Mouse (Mus musculus) cortical plate, adult 2 months (tissue): Measurements from ENCODE around the gene Erlin1. TPM values are rescaled to one million over a fixed set of nuclear protein-coding genes. Genes with fewer than 3 reads are reported as not detected.

Source experiments
- H3K27ac ChIP-seq: fragments of 200-500 bp; 2 replicates; pipeline ENCODE4 v1.5.1; 2012; ENCODE audit warnings: low read length, control low read depth, inconsistent platforms; ENCODE audit not compliant: insufficient read depth
- H3K4me1 ChIP-seq: fragments of 200-500 bp; 2 replicates; pipeline ENCODE4 v1.6.1; 2011; ENCODE audit warnings: low read length; ENCODE audit not compliant: control insufficient read depth, insufficient read depth
- H3K4me3 ChIP-seq: fragments of 200-500 bp; 2 replicates; pipeline ENCODE4 v1.5.1; 2011; ENCODE audit warnings: mild to moderate bottlenecking, low read length, control low read depth; ENCODE audit not compliant: insufficient read depth
- CTCF ChIP-seq: fragments of 200-500 bp; IDR thresholded peaks from 2 replicates; pipeline ENCODE4 v1.5.1; 2011; ENCODE audit warnings: mild to moderate bottlenecking, control low read depth, low read length; ENCODE audit not compliant: insufficient read depth; ENCODE audit errors: extremely low read depth
- POLR2A ChIP-seq: fragments of 200-500 bp; IDR thresholded peaks from 2 replicates; pipeline ENCODE4 v1.6.1; 2011; ENCODE audit warnings: mild to moderate bottlenecking, low read length, control low read depth; ENCODE audit not compliant: insufficient read depth; ENCODE audit errors: extremely low read depth
- polyA plus RNA-seq: library from polyadenylated mRNA; depleted of rRNA; stranded (reverse); fragments of >200 nt; gene quantifications from 2 replicates; pipeline ENCODE4 v1.2.3, GENCODE M21; 2012

Gene Erlin1
- polyA plus RNA-seq, 1 experiment = 17.2 TPM

DNA sequence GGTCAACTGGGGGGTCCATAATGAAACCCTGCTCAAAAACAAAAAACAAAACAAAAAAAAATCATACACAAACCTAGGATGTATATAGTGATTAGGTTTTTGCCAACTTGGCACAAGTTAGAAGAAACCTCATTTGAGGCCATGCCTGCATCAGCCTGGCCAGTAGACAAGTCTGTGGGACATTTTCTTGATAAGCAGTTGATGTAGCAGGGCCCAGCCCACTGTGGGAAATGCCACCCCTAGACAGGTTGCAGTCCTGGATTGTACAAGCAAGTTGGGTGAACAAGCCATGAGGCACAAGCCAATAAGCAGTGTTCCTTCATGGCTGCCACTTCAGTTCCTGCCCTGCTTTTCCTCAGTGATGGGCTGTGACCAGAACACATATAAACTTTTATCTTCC, 31.3 kb upstream of the Erlin1 start:
- no peak for TF ChIP-seq CTCF
- no peak for TF ChIP-seq POLR2A
- Histone ChIP-seq H3K4me1 (peaks cover 2% of the 10 kb centered on the region; the same call in 1 of the 2 replicates), H3K27ac (no peak overlapping the region), H3K4me3 (no peak overlapping the region)

DNA sequence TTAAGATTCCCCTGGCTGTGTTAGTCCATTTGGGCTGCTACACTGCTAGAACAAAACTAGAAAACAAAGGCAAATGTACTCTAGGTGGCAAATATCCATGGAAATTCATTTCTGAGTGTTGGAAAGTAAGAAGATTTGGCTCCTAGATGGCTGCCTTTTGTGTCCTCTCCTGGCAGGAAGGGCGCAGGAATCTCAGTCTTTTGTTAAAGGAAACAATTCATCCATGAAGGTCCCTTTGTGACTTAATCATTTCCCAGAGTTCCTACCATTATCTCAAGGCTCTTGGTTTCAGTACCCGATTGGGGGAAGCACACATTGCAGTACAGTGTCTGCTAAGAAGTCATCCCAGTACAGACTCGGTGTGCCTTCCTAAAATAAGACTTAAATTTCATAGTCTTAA, 16.7 kb upstream of the Erlin1 start:
- H3K27ac ChIP-seq = no peak overlapping the region
- no peak overlapping the region for H3K4me3 ChIP-seq
- H3K4me1 ChIP-seq = no peaks in the 10 kb centered on the region
- TF ChIP-seq POLR2A (no peak), CTCF (no peak)

DNA sequence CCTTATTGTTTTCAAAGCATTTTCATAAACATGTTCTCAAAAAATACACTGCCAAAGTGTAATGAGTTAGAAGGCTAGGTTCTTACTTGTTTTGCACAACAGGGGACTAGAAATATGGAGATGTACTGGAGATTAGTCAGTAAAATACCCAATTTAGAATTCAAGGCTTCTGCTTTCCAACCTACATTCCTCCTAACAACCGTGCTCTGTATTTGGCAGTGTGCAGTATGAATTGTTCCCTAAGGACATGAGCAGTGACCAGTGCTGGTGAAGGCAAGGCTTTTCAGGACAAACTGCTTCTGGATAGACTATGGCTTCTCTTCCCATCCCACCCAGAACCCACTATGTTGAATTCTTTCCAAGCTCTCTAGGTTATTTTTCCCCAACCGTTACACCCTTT, 11.3 kb upstream of the Erlin1 start:
- TF ChIP-seq POLR2A (no peak), CTCF (no peak)
- no peaks in the 10 kb centered on the region for H3K4me1 ChIP-seq
- no peak overlapping the region for H3K27ac ChIP-seq
- H3K4me3 ChIP-seq = no peak overlapping the region

DNA sequence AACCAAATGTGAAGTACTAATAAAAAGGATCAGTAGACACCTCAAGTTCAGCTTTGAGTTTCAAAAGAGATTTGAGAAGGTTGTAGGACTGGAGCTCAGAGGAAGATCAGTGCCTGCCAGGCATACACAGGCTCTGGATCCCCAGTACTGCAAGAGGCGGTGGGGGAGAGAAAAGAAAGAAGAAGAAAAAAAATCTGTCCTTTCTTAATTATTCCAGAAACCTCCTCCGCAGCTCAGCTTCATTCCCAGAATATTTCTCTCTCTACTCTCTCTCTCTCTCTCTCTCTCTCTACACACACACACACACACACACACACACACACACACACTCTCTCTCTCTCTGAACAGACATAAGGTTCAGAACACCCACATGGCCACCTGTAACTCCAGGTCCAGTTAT, 10.4 kb upstream of the Erlin1 start:
- no peaks in the 10 kb centered on the region for H3K4me1 ChIP-seq
- H3K4me3 ChIP-seq = no peak overlapping the region
- TF ChIP-seq POLR2A (no peak), CTCF (no peak)
- H3K27ac ChIP-seq = no peak overlapping the region

DNA sequence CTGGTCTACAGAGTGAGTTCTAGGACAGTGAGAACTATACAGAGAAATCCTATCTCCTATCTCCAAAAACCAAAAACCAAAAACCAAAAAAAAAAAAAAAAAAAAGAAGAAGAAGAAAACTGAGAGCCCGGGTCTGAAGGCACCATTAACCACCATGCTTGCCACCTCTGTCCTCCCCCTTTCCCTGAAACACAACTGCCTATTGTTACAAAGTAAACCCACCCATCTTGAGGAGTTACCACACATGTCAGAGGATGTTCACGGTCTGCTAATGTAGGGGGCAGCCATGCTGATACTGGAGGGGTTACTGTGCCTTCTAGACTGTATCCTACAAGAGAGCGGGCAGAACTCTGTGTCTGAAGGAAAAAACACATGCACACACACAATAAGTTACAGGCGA, 7.4 kb upstream of the Erlin1 start:
- TF ChIP-seq CTCF (no peak), POLR2A (no peak)
- no peaks in the 10 kb centered on the region for H3K4me1 ChIP-seq
- H3K27ac ChIP-seq = no peak overlapping the region
- no peak overlapping the region for H3K4me3 ChIP-seq

DNA sequence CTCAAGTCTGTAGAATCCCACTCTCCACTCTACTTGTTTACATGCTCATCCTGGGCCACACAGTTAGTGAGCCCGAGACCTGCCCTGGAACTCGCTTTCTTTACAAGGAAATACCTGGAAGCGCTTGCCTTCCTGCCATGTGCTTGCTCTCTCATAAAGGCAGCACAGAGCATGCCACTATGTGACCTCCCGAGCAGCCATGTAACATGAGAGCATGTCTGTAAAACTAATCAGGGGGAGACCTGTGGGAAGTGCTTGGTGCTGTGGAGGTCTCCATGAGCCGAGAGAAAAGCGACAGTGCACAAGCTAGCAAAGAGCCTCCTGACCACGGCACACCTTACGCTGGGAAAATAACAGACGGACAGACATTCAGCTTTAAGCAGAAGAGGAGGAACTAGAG, 6.9 kb upstream of the Erlin1 start:
- H3K27ac ChIP-seq = no peak overlapping the region
- no peak overlapping the region for H3K4me3 ChIP-seq
- TF ChIP-seq CTCF (no peak), POLR2A (no peak)
- H3K4me1 ChIP-seq = no peaks in the 10 kb centered on the region

DNA sequence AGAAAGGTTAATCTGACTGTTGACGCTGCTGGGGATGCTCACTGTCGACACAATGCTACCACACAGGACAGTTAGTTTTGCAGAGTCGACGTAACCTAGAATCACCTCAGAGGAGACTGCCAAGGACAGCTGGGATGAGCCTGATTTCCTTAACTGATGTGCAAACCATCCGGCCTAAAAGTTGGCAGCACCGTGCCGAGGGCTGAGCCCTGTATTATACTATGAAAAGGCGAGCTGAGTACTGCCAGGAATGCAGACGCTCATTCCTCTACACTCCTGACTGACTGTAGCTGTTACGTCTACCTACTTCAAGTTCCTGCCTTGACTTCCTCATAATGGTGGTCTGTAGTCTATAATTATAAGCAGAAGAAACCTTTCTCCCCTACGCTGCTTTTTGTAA, 5.4 kb upstream of the Erlin1 start:
- H3K4me1 ChIP-seq = no peaks in the 10 kb centered on the region
- TF ChIP-seq POLR2A = no peak
- TF ChIP-seq CTCF = no peak
- H3K4me3 ChIP-seq = no peak overlapping the region
- no peak overlapping the region for H3K27ac ChIP-seq

DNA sequence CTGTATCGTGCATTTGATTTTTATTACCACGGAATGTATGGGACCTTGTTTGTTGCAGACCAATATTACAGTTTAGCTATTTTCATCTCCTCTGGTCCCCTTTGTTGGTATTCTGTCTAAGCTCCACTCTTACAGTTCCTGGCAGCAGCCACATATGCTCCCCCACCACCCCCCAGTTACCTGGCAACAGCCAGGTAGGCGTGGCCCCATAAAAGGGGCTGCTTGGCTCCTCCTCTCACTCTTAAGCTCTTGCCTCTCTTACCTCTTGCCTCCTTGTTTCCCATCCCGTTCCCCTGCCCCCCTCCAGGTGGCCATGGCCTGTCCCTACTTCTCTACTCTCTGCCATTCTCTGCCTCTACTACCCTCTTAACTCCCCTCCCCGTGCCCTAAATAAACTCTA, 1.6 kb upstream of the Erlin1 start:
- TF ChIP-seq CTCF = no peak
- no peak for TF ChIP-seq POLR2A
- no peak overlapping the region for H3K4me3 ChIP-seq
- H3K27ac ChIP-seq = no peak overlapping the region
- peaks cover 3% of the 10 kb centered on the region for H3K4me1 ChIP-seq

DNA sequence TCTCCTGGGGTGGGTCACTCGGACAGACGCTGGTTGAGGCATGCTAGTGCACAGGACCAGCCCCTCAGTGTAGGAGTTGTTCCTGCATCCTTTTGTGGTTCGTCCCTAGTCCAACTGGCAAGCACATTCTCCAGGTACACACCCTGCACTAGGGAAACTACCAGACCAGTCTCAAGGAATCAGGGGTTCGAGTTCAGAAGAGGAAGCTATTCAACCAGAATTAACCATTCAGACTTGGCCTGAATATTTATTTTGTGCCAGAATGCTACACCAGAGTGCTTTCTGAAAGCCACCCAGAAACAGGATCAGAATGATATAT, 288 bp upstream of the Erlin1 start:
- H3K4me3 ChIP-seq = peak overlapping the region; percentile 96
- peaks cover 3% of the 10 kb centered on the region for H3K4me1 ChIP-seq
- H3K27ac ChIP-seq = no peak overlapping the region; the same call in 1 of the 2 replicates
- TF ChIP-seq POLR2A (no peak), CTCF (no peak)

DNA sequence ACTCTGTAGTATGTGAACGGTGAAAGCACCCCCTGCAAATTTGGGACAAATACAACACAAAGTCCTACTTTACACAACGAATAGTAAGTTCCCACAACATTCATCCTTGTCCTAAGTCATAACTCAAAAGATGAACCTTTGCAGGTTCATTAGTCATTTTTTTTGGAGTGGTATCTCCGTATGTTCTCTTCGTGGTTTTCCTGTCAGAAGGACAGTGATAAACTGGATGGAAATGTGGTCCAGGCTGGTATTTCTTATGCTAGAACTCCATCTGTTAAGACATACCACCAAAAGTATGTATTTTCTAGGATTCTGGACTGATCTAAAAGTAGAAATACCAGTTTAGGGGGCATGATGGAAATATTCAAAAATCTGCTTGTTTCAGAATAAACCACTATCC, 1.4 kb downstream of the Erlin1 start:
- no peak overlapping the region for H3K27ac ChIP-seq
- TF ChIP-seq CTCF (no peak), POLR2A (no peak)
- H3K4me3 ChIP-seq = peak overlapping the region; percentile 96
- H3K4me1 ChIP-seq = peaks cover 3% of the 10 kb centered on the region

DNA sequence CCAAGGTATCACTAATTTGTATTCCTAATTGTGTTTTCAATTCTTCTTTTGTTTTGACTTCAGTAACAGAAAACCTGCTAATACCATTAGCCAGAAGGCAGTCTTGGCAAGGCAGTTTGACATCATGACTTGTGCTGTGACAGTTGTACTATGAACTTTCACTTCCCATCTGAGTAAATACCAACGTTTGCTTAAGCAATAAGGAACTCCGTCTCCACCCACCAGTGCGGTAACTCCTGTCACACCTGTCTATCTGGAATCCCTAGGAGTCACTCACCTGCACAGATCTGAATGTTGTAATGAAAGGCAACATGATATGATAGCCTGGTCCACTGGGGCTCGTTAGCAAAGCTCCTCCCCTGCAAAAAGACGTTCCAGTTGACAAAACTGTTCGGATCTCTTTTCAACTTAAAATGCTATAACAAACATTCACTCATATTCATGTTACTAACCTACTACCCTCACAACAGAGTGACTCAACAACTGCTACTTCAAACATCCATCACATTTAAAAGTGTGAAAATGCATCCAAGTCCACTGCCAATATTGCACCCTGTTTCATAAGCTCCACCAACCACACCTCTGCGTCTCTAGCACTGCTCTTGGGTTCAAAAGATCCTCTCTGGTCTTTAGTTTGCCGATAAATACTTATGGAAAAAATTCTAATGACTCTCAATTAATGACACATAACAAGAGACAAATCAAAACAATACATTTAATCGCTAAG, 2.1 kb downstream of the Erlin1 start:
- peaks cover 3% of the 10 kb centered on the region for H3K4me1 ChIP-seq
- no peak overlapping the region for H3K27ac ChIP-seq
- no peak for TF ChIP-seq POLR2A
- TF ChIP-seq CTCF = no peak
- no peak overlapping the region; the same call in 1 of the 2 replicates for H3K4me3 ChIP-seq
